Mouse (Mus musculus) liver, adult 2 months (tissue): ENCODE data around the gene P2ry13.

ENCODE experiments used
- CTCF ChIP-seq: fragments of 200-500 bp; IDR thresholded peaks from 2 replicates; pipeline ENCODE4 v1.5.1; 2011; ENCODE audit warnings: low read depth, low read length, control low read depth
- POLR2A ChIP-seq: fragments of 200-500 bp; IDR thresholded peaks from 2 replicates; pipeline ENCODE4 v1.6.1; 2011; ENCODE audit warnings: low read length, control low read depth; ENCODE audit not compliant: insufficient read depth; ENCODE audit errors: extremely low read depth

DNA sequence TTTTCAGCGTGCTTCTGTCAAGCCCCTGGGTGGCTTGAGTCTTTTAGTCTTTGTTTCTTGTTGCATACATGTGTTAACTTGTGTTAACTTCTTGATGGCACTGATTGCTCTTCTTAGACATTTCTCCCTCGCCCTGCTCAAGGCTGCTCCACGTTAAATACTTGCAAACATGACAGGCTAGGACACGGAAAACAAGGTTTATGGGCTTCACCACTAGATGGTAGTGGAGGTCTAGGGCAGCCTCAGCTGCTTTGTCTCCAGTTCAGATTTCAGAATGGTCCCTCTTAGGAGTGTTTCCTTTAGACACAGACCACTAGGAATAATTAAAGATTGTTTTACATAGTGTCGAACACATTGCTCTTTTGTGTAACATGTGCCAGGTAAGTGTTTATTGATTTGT lies 35.4 kb downstream of the P2ry13 start:
- TF ChIP-seq CTCF: peak; percentile 44
- TF ChIP-seq POLR2A: no peak
